Mouse (Mus musculus): ENCODE data around the gene Cryl1. TPM values are rescaled to one million over a fixed set of nuclear protein-coding genes. Genes with fewer than 3 reads are reported as not detected.

Cryl1 gene
- polyA plus RNA-seq, 1 experiment = 580 TPM

- 81% methylated on average over 4 of the region's 4 CpGs for WGBS
These were observed 6.7 kb downstream of the Cryl1 start for GRCm38 (mm10) chr14:57391621-57392020.

GRCm38 (mm10) chr14:57386758-57387561, 11.4 kb downstream of the Cryl1 start:
- H3K27ac ChIP-seq (ENCODE audit: insufficient read depth, low read depth, low read length) = peak overlapping the region; percentile 13; the same call in 1 of the 2 replicates
- 40% methylated on average over 14 of the region's 14 CpGs for WGBS
- DNase-seq = peak; percentile 53
- peaks cover 8% of the 10 kb centered on the region for H3K4me1 ChIP-seq (ENCODE audit: control insufficient read depth, insufficient read depth, low read length)
- peaks cover 3% of the 10 kb centered on the region; the same call in 1 of the 2 replicates for H3K36me3 ChIP-seq (ENCODE audit: control insufficient read depth, insufficient read depth, low read length)
- H3K4me3 ChIP-seq (ENCODE audit: insufficient read depth, low read depth, low read length) = no peak overlapping the region
- TF ChIP-seq POLR2A (IDR thresholded peaks at IDR 0.05; ENCODE audit: low read depth, low read length) = no peak
- TF ChIP-seq CTCF (conservative IDR thresholded peaks at IDR 0.05; ENCODE audit: insufficient read depth, insufficient read length, low read depth, low read length) = no peak
- no peaks in the 10 kb centered on the region for H3K27me3 ChIP-seq (replicated peaks; ENCODE audit: control insufficient read depth, insufficient read depth, low read length)

More at GRCm38 (mm10) chr14:57391621-57392020, 6.7 kb downstream of the Cryl1 start:
- Histone ChIP-seq H3K4me3 (ENCODE audit: insufficient read depth, low read depth, low read length) (no peak overlapping the region), H3K36me3 (ENCODE audit: control insufficient read depth, insufficient read depth, low read length) (peaks cover 3% of the 10 kb centered on the region; the same call in 1 of the 2 replicates), H3K27me3 (replicated peaks; ENCODE audit: control insufficient read depth, insufficient read depth, low read length) (no peaks in the 10 kb centered on the region), H3K4me1 (ENCODE audit: control insufficient read depth, insufficient read depth, low read length) (peaks cover 20% of the 10 kb centered on the region), H3K27ac (ENCODE audit: insufficient read depth, low read depth, low read length) (no peak overlapping the region)
- no peak for DNase-seq
- TF ChIP-seq CTCF (conservative IDR thresholded peaks at IDR 0.05; ENCODE audit: insufficient read depth, insufficient read length, low read depth, low read length) (no peak), POLR2A (IDR thresholded peaks at IDR 0.05; ENCODE audit: low read depth, low read length) (no peak)

- peaks cover 8% of the 10 kb centered on the region for H3K4me1 ChIP-seq (ENCODE audit: control insufficient read depth, insufficient read depth, low read length)
- TF ChIP-seq CTCF (conservative IDR thresholded peaks at IDR 0.05; ENCODE audit: insufficient read depth, insufficient read length, low read depth, low read length) (no peak), POLR2A (IDR thresholded peaks at IDR 0.05; ENCODE audit: low read depth, low read length) (no peak)
- no peak overlapping the region for H3K27ac ChIP-seq (ENCODE audit: insufficient read depth, low read depth, low read length)
- H3K36me3 ChIP-seq (ENCODE audit: control insufficient read depth, insufficient read depth, low read length) = peaks cover 5% of the 10 kb centered on the region; the same call in 1 of the 2 replicates
- H3K27me3 ChIP-seq (replicated peaks; ENCODE audit: control insufficient read depth, insufficient read depth, low read length) = no peaks in the 10 kb centered on the region
- WGBS = 68% methylated on average over 5 of the region's 5 CpGs
- DNase-seq = no peak
- H3K4me3 ChIP-seq (ENCODE audit: insufficient read depth, low read depth, low read length) = no peak overlapping the region
These were observed 12.7 kb downstream of the Cryl1 start for GRCm38 (mm10) chr14:57385667-57386066.

GRCm38 (mm10) chr14:57377531-57377930, 20.8 kb downstream of the Cryl1 start:
- peaks cover 2% of the 10 kb centered on the region; the same call in 1 of the 2 replicates for H3K36me3 ChIP-seq (ENCODE audit: control insufficient read depth, insufficient read depth, low read length)
- peak; percentile 79 for DNase-seq
- no peak overlapping the region for H3K4me3 ChIP-seq (ENCODE audit: insufficient read depth, low read depth, low read length)
- H3K27ac ChIP-seq (ENCODE audit: insufficient read depth, low read depth, low read length) = peak overlapping the region; percentile 82
- peaks cover 14% of the 10 kb centered on the region for H3K4me1 ChIP-seq (ENCODE audit: control insufficient read depth, insufficient read depth, low read length)
- no peaks in the 10 kb centered on the region for H3K27me3 ChIP-seq (replicated peaks; ENCODE audit: control insufficient read depth, insufficient read depth, low read length)
- 67% methylated on average over 5 of the region's 5 CpGs for WGBS
- TF ChIP-seq POLR2A (IDR thresholded peaks at IDR 0.05; ENCODE audit: low read depth, low read length) (no peak), CTCF (conservative IDR thresholded peaks at IDR 0.05; ENCODE audit: insufficient read depth, insufficient read length, low read depth, low read length) (no peak)

GRCm38 (mm10) chr14:57376956-57377355, 21.4 kb downstream of the Cryl1 start:
- Histone ChIP-seq H3K36me3 (ENCODE audit: control insufficient read depth, insufficient read depth, low read length) (peaks cover 2% of the 10 kb centered on the region; the same call in 1 of the 2 replicates), H3K27ac (ENCODE audit: insufficient read depth, low read depth, low read length) (peak overlapping the region; percentile 82), H3K4me3 (ENCODE audit: insufficient read depth, low read depth, low read length) (no peak overlapping the region), H3K27me3 (replicated peaks; ENCODE audit: control insufficient read depth, insufficient read depth, low read length) (no peaks in the 10 kb centered on the region), H3K4me1 (ENCODE audit: control insufficient read depth, insufficient read depth, low read length) (peaks cover 14% of the 10 kb centered on the region)
- TF ChIP-seq POLR2A (IDR thresholded peaks at IDR 0.05; ENCODE audit: low read depth, low read length) (no peak), CTCF (conservative IDR thresholded peaks at IDR 0.05; ENCODE audit: insufficient read depth, insufficient read length, low read depth, low read length) (0 out of 2 replicates have a peak, but pooled peaks have one; percentile 4)
- WGBS = 49% methylated on average over 9 of the region's 9 CpGs
- peak; percentile 95 for DNase-seq

- Histone ChIP-seq H3K36me3 (ENCODE audit: control insufficient read depth, insufficient read depth, low read length) (peaks cover 2% of the 10 kb centered on the region; the same call in 1 of the 2 replicates), H3K27ac (ENCODE audit: insufficient read depth, low read depth, low read length) (no peak overlapping the region; the same call in 1 of the 2 replicates), H3K4me1 (ENCODE audit: control insufficient read depth, insufficient read depth, low read length) (peaks cover 14% of the 10 kb centered on the region), H3K4me3 (ENCODE audit: insufficient read depth, low read depth, low read length) (no peak overlapping the region), H3K27me3 (replicated peaks; ENCODE audit: control insufficient read depth, insufficient read depth, low read length) (no peaks in the 10 kb centered on the region)
- 66% methylated on average over 8 of the region's 8 CpGs for WGBS
- DNase-seq = no peak
- TF ChIP-seq CTCF (conservative IDR thresholded peaks at IDR 0.05; ENCODE audit: insufficient read depth, insufficient read length, low read depth, low read length) (no peak), POLR2A (IDR thresholded peaks at IDR 0.05; ENCODE audit: low read depth, low read length) (no peak)
These were observed 22.3 kb downstream of the Cryl1 start for GRCm38 (mm10) chr14:57376016-57376415.

GRCm38 (mm10) chr14:57375205-57375604, 23.1 kb downstream of the Cryl1 start:
- Histone ChIP-seq H3K27ac (ENCODE audit: insufficient read depth, low read depth, low read length) (no peak overlapping the region), H3K27me3 (replicated peaks; ENCODE audit: control insufficient read depth, insufficient read depth, low read length) (no peaks in the 10 kb centered on the region), H3K4me3 (ENCODE audit: insufficient read depth, low read depth, low read length) (no peak overlapping the region), H3K4me1 (ENCODE audit: control insufficient read depth, insufficient read depth, low read length) (peaks cover 14% of the 10 kb centered on the region), H3K36me3 (ENCODE audit: control insufficient read depth, insufficient read depth, low read length) (no peaks in the 10 kb centered on the region)
- WGBS = 71% methylated on average over 9 of the region's 9 CpGs
- no peak for DNase-seq
- no peak for TF ChIP-seq CTCF (conservative IDR thresholded peaks at IDR 0.05; ENCODE audit: insufficient read depth, insufficient read length, low read depth, low read length)

All from kidney, adult 2 months (tissue).